Mouse (Mus musculus) lung, postnatal 0 days (tissue): Measurements from ENCODE around the gene Il10rb. TPM values are rescaled to one million over a fixed set of nuclear protein-coding genes. Genes with fewer than 3 reads are reported as not detected.

Source experiments
- ATAC-seq: fragments of 200-750 bp; cut with Nextera tagmentation; 2 replicates; pipeline ENCODE4 v1.8.0; 2017; ENCODE audit warnings: moderate library complexity
- DNase-seq: peaks from one replicate; pipeline ENCODE4 v3.0.0-alpha.2; 2016; ENCODE audit warnings: low spot score
- H3K27ac ChIP-seq: fragments of 300-500 bp; sonication (generic); 2 replicates; pipeline ENCODE4 v1.5.1; 2014; ENCODE audit warnings: antibody characterized with exemption, mild to moderate bottlenecking, low read length, mixed read lengths
- H3K27me3 ChIP-seq: fragments of 300-500 bp; sonication (generic); replicated peaks from 2 replicates; pipeline ENCODE4 v1.6.1; 2014; ENCODE audit warnings: low read length, mixed read lengths; ENCODE audit not compliant: insufficient read depth
- H3K36me3 ChIP-seq: fragments of 300-500 bp; sonication (generic); 2 replicates; pipeline ENCODE4 v1.6.1; 2014; ENCODE audit warnings: low read length, mixed read lengths; ENCODE audit not compliant: insufficient read depth
- H3K4me1 ChIP-seq: fragments of 300-500 bp; sonication (generic); 2 replicates; pipeline ENCODE4 v1.6.1; 2014; ENCODE audit warnings: antibody characterized with exemption, low read depth, low read length, mixed read lengths; ENCODE audit not compliant: insufficient read depth
- H3K4me2 ChIP-seq: fragments of 300-500 bp; sonication (generic); replicated peaks from 2 replicates; pipeline ENCODE4 v1.6.1; 2014; ENCODE audit warnings: low read depth, mild to moderate bottlenecking, low read length, moderate library complexity, mixed read lengths
- H3K4me3 ChIP-seq: fragments of 300-500 bp; sonication (generic); 2 replicates; pipeline ENCODE4 v1.5.1; 2014; ENCODE audit warnings: low read depth, low read length
- H3K9ac ChIP-seq: fragments of 300-500 bp; sonication (generic); replicated peaks from 2 replicates; pipeline ENCODE4 v1.6.1; 2014; ENCODE audit warnings: low read depth, mild to moderate bottlenecking
- H3K9me3 ChIP-seq: fragments of 300-500 bp; sonication (generic); 2 replicates; pipeline ENCODE4 v1.6.1; 2016; ENCODE audit warnings: low read length, mixed read lengths
- CTCF ChIP-seq: IDR thresholded peaks from 2 replicates; pipeline ENCODE4 v1.5.1; 2016; ENCODE audit warnings: antibody characterized with exemption, mild to moderate bottlenecking
- EP300 ChIP-seq: IDR thresholded peaks from 2 replicates; pipeline ENCODE4 v1.6.1; 2016; ENCODE audit warnings: antibody characterized with exemption, mild to moderate bottlenecking, control low read depth
- WGBS: fragments of 180-500 bp; shearing (Covaris S2); extraction: QIAGEN DNeasy Blood & Tissue Kit; methylation state at CpG from one replicate; pipeline ENCODE4 v1.1.7; 2014; 5-methylcytosine and 5-hydroxymethylcytosine counted together
- polyA plus RNA-seq: library from polyadenylated mRNA; unstranded; fragments of >200 nt; fragmentation: Nextera tagmentation; extraction: Ambion mirVana; gene quantifications from 2 replicates; pipeline ENCODE4 v1.2.1, GENCODE M21; 2015

Il10rb gene
- polyA plus RNA-seq, 1 experiment from 2014 or later = 90.5 TPM

- Histone ChIP-seq H3K27ac (no peak overlapping the region), H3K4me2 (no peak overlapping the region), H3K4me3 (no peak overlapping the region), H3K9ac (no peak overlapping the region), H3K4me1 (peaks cover 4% of the 10 kb centered on the region; the same call in 1 of the 2 replicates), H3K36me3 (no peaks in the 10 kb centered on the region), H3K27me3 (no peaks in the 10 kb centered on the region), H3K9me3 (no peaks in the 10 kb centered on the region)
- DNase-seq = no peak
- TF ChIP-seq EP300 (no peak), CTCF (no peak)
- no peak for ATAC-seq
- 90% methylated on average over 3 of the region's 3 CpGs for WGBS
These were observed 53.4 kb downstream of the Il10rb start for GRCm38 (mm10) chr16:91459396-91459795.

GRCm38 (mm10) chr16:91459841-91460370, 53.9 kb downstream of the Il10rb start:
- Histone ChIP-seq H3K4me2 (no peak overlapping the region), H3K4me3 (no peak overlapping the region), H3K4me1 (peaks cover 4% of the 10 kb centered on the region; the same call in 1 of the 2 replicates), H3K27ac (no peak overlapping the region), H3K36me3 (no peaks in the 10 kb centered on the region), H3K27me3 (no peaks in the 10 kb centered on the region), H3K9me3 (no peaks in the 10 kb centered on the region), H3K9ac (no peak overlapping the region)
- no peak for ATAC-seq
- WGBS = 75% methylated on average over 11 of the region's 11 CpGs
- no peak for DNase-seq
- TF ChIP-seq CTCF (peak; percentile 55), EP300 (no peak)

- ATAC-seq (peak; percentile 4; the same call in 1 of the 2 replicates), DNase-seq (peak; percentile 71)
- Histone ChIP-seq H3K9me3 (no peaks in the 10 kb centered on the region), H3K4me1 (peaks cover 10% of the 10 kb centered on the region; the same call in 1 of the 2 replicates), H3K4me3 (no peak overlapping the region), H3K36me3 (no peaks in the 10 kb centered on the region), H3K27ac (peak overlapping the region; percentile 66), H3K9ac (no peak overlapping the region), H3K4me2 (no peak overlapping the region), H3K27me3 (no peaks in the 10 kb centered on the region)
- 46% methylated on average over 11 of the region's 11 CpGs for WGBS
- TF ChIP-seq EP300 (peak; percentile 67), CTCF (no peak)
These were observed 55.2 kb downstream of the Il10rb start for GRCm38 (mm10) chr16:91461066-91461638.

- no peak overlapping the region for H3K9ac ChIP-seq
- peaks cover 10% of the 10 kb centered on the region; the same call in 1 of the 2 replicates for H3K4me1 ChIP-seq
- WGBS = 38% methylated on average over 9 of the region's 9 CpGs
- peak overlapping the region; percentile 66 for H3K27ac ChIP-seq
- DNase-seq = peak; percentile 71
- no peak overlapping the region for H3K4me3 ChIP-seq
- H3K36me3 ChIP-seq = no peaks in the 10 kb centered on the region
- no peak for ATAC-seq
- H3K27me3 ChIP-seq = no peaks in the 10 kb centered on the region
- no peak for TF ChIP-seq EP300
- TF ChIP-seq CTCF = no peak
- no peak overlapping the region for H3K4me2 ChIP-seq
- no peaks in the 10 kb centered on the region for H3K9me3 ChIP-seq
These were observed 55.8 kb downstream of the Il10rb start for GRCm38 (mm10) chr16:91461773-91462181.

GRCm38 (mm10) chr16:91462644-91463043, 56.7 kb downstream of the Il10rb start:
- TF ChIP-seq CTCF = no peak
- TF ChIP-seq EP300 = no peak
- Histone ChIP-seq H3K4me2 (no peak overlapping the region), H3K9me3 (no peaks in the 10 kb centered on the region), H3K36me3 (no peaks in the 10 kb centered on the region), H3K9ac (no peak overlapping the region), H3K4me3 (no peak overlapping the region), H3K27ac (no peak overlapping the region), H3K27me3 (no peaks in the 10 kb centered on the region), H3K4me1 (peaks cover 10% of the 10 kb centered on the region; the same call in 1 of the 2 replicates)
- 58% methylated on average over 3 of the region's 3 CpGs for WGBS
- DNase-seq = no peak
- no peak for ATAC-seq

GRCm38 (mm10) chr16:91463400-91463799, 57.4 kb downstream of the Il10rb start:
- Histone ChIP-seq H3K9me3 (no peaks in the 10 kb centered on the region), H3K4me1 (peaks cover 10% of the 10 kb centered on the region; the same call in 1 of the 2 replicates), H3K4me2 (no peak overlapping the region), H3K4me3 (no peak overlapping the region), H3K36me3 (no peaks in the 10 kb centered on the region), H3K27ac (no peak overlapping the region), H3K9ac (no peak overlapping the region), H3K27me3 (no peaks in the 10 kb centered on the region)
- ATAC-seq = no peak
- DNase-seq = no peak
- WGBS = 61% methylated on average over 2 of the region's 2 CpGs
- no peak for TF ChIP-seq CTCF
- no peak for TF ChIP-seq EP300
